Comparison of ENCODE assay signal across 12 mouse cellular contexts in the genomic region with DNA sequence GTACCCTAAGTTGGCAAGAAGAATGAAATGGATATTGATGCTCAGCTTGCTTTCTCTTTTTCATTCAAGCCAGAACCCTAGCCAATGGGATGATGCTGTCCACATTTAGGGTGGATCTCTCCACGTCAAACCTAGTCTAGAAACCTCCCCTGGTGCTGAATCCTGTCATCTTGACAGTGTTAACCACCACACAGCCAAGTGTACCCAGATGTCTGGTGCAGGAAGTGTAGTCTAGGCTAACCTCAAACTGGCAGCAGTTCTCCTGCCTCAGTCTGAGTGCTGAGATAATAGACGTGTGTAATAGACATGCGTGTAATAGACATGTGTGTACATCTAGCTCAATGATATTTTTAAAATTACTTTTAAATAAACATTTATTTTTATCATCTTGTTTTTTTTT.
"Had no signal": no experiment of that assay in that cellular context is flagged by ENCODE, and none has a peak within 500 bp of the region (broad histone marks: within the 10 kb centered on the region; RNA-seq: fewer than 3 reads in every experiment).

No protein-coding gene starts in this region.

- H3K4me1 ChIP-seq: limb, embryonic 13.5 days; midbrain, embryonic 15.5 days; neural tube, embryonic 12.5 days had no signal

- H3K9me3 ChIP-seq: limb, embryonic 13.5 days; midbrain, embryonic 15.5 days; neural tube, embryonic 12.5 days had no signal

- H3K27me3 ChIP-seq: limb, embryonic 13.5 days; midbrain, embryonic 15.5 days; neural tube, embryonic 12.5 days had no signal

- H3K27ac ChIP-seq: kidney, postnatal 0 days; layer of hippocampus, adult 2 months; limb, embryonic 13.5 days; liver, embryonic 14.5 days; midbrain, embryonic 15.5 days; neural tube, embryonic 12.5 days had no signal

- DNase-seq: kidney, adult 8-10 months; kidney, postnatal 36 days; lung, adult 18-20 months; retina, postnatal 1 day; right cerebral cortex, postnatal 14 days; spleen, adult 18-20 months had no signal

- H3K4me3 ChIP-seq: layer of hippocampus, adult 2 months; limb, embryonic 13.5 days; midbrain, embryonic 15.5 days; neural tube, embryonic 12.5 days had no signal

- H3K36me3 ChIP-seq: limb, embryonic 13.5 days; midbrain, embryonic 15.5 days; neural tube, embryonic 12.5 days had no signal
